Mouse (Mus musculus): ENCODE results near the gene Csf3.
"Not testable (repeated sequence)": the region's sequence is repeated elsewhere in the genome, so short reads cannot be mapped to it uniquely, and the experiment has no call there.

Gene Csf3

GRCm38 (mm10) chr11:98701213-98701670 is at the start of gene Csf3:
Csf3 (plus strand) TSS chr11:98701263.
- no peak for DNase-seq (ENCODE audit: low read depth, low spot score)

DNA sequence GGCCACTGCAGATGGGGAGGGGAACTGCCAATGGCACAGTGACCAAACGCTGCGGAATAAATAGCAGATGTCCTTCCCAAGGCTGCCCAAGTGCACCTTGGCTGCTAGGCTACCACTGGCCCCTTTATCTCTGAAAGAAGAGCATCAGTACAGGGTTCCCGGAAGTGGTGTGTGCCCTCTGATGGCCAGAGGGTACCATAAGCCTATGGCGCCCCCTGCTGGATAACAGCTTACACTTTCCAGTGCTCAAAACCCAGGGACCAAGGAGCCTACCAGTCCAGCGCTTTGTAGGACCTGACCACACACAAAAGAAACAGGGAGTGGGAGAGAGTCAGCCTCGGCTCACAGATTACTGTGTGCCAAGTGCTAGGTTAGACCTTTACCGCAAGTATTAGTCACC is 46.0 kb upstream of the Csf3 start:
- DNase-seq (ENCODE audit: low read depth, low spot score), result peak; percentile 40

DNA sequence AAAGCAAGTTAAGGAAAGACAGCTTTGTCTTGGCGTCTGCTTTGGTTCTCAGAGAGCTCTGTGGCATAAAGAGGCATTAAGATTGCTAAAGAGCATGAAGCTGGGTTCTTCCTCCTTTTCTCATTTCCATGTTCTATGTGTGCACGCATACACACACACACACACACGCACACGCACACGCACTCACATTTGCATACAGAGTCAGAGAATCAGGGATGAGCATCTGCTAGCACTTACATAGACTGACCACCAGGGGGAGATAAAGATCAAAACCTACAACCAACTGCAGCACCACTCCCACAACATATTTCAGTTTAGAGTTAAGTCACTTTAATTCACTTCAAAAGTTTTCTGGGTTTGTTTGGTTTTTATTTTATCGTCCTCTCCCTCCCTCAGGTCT is 40.5 kb upstream of the Csf3 start:
- DNase-seq (ENCODE audit: low read depth, low spot score), result peak; percentile 42

- no peak for DNase-seq (ENCODE audit: low read depth, low spot score)
Measured at GRCm38 (mm10) chr11:98664091-98664490, 37.0 kb upstream of the Csf3 start, which contains the start of gene Gsdma. Gsdma (plus strand) TSS chr11:98664351.

- DNase-seq (ENCODE audit: low read depth, low spot score), result no peak
Measured at GRCm38 (mm10) chr11:98668984-98669383, 32.1 kb upstream of the Csf3 start.

GRCm38 (mm10) chr11:98671284-98671815 is 29.7 kb upstream of the Csf3 start:
- DNase-seq (ENCODE audit: low read depth, low spot score), result no peak

DNA sequence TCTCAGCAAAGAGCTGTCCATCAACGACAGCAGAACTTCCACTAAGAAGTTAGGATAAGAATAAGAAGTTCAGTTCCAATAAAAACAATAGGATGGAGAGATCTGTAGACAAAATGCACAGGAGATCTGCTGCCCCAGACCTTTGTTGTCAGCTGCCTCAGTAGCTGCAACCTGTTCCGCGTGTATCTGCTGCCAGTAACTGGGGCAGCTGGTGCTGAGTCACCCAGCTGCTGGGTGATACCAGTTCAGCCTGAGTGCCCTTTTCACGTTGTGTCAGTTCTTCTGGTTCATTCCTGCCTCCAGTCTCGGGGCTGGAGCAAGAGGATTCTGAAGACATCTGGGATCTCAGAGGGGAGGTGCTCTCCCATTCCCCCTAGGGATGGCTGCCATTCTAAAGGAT is 29.2 kb upstream of the Csf3 start:
- no peak for DNase-seq (ENCODE audit: low read depth, low spot score)

DNA sequence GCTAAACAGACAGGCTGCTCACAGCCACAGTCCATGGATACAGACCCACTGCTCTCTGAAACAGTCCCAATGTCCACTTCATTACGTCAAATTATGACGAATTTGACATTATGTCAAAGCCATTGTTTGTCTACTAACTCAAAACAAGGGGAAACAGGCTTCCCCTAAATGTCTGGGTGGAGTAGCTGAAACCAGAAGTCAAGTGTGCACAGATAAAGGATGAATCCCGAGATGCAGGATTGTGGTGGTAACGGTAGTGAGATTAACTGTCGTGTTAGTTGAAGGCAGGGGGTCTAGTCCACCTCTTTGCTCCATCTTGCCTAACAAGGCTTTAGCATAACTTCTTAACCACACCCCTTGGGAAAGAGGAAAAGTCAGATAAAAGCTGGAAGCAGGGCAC is 28.6 kb upstream of the Csf3 start:
- DNase-seq (ENCODE audit: low read depth, low spot score), result no peak

DNA sequence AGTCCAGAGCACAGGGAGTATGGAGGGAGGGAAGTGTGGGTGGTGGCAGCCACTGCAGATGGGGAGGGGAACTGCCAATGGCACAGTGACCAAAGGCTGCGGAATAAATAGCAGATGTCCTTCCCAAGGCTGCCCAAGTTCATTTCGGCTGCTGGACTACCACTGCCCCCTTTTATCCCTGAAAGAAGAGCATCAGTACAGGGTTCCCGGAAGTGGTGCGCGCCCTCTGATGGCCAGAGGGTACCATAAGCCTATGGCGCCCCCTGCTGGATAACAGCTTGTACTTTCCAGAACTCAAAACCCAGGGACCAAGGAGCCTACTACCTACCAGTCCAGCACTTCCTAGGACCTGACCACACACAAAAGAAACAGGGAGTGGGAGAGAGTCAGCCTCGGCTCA is 27.9 kb upstream of the Csf3 start:
- peak; percentile 39 for DNase-seq (ENCODE audit: low read depth, low spot score)

GRCm38 (mm10) chr11:98675829-98676363 is 25.2 kb upstream of the Csf3 start:
- DNase-seq (ENCODE audit: low read depth, low spot score), result no peak

DNA sequence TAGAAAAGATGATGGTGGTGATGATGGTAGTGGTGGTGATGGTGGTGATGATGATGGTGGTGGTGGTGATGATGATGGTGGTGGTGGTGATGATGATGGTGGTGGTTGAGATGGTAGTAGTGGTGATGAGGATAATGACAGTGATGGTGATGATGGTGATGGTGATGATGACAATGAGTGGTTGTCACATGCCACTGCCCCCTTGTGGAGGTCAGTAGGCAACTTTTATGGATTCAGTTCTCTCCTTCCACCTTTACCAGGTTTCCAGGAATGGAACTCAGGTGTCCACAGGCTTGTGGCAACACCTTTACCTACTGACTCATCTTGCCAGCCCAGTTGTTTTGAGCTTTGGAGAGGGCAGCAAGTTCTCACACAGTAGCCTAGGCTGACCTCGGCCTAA is 21.0 kb upstream of the Csf3 start:
- no peak for DNase-seq (ENCODE audit: low read depth, low spot score)

GRCm38 (mm10) chr11:98680595-98680994 is 20.5 kb upstream of the Csf3 start:
- DNase-seq (ENCODE audit: low read depth, low spot score), result not testable (repeated sequence)

DNA sequence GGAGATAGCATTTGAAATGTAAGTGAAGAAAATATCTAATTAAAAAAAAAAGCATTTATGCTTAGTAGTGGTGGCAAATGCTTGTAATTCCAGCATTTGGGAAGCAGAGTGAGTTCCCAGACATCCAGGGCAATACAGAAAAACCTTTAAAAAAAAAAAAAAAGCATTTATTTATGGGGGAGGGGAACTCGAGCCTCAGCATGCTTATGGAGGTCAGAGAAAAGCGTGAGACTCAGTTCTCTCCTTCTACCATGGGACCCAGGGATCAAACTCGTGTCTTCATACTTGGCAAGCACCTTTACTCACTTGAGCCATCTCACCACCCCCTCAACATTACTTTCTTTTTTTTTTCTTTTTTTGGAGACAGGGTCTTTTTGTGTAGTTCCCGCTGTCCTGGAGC is 19.9 kb upstream of the Csf3 start:
- DNase-seq (ENCODE audit: low read depth, low spot score), result no peak

DNA sequence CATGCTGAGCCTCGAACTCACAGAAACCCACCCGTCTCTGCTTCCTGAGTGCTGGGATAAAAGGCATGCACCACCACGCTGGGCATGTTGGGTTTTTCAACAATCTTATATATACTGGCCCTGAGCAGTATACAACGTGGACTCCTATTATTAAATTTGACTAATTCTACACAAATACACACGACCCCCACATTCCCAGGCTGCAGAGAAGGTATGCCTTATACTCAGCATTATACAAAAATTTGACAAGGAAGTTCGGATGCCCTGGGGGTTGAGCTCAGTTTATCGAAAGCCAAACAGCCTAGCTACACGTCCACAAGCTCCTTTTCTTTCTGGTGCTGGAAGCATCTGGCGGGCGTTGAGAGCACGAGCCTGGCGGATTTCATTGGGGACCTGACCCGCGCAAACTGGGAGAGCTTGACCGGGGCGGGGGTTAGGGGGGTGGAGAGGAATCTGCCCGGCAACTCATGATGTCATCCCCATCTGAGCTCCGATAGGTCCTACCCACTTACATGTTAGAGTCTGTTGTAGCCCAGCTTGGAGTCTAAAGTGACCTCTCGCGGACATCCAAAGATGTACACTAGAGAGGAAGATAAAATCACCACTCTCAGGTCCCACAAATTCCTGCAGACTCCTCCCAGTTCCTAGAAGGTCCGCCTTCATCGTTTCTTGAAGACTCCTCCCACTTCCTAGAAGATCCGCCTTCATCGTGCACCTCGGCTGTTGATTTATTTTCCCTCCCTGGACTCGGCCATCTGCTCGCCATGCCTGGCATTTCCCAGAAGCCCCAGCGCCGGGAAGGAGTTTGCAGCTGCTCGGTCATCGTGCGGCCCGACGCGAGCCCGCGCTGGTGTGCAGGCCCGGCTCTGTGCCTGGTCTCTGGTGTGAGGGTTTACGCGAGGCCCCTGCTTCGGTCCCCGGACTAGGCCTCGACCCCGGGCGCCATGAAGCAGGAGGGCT is 19.0 kb upstream of the Csf3 start, which contains the start of gene Psmd3:
TSS of gene Psmd3 (plus strand) at position 769 of the 960 bp plus-strand sequence.
- peak; percentile 97 for DNase-seq (ENCODE audit: low read depth, low spot score)

DNA sequence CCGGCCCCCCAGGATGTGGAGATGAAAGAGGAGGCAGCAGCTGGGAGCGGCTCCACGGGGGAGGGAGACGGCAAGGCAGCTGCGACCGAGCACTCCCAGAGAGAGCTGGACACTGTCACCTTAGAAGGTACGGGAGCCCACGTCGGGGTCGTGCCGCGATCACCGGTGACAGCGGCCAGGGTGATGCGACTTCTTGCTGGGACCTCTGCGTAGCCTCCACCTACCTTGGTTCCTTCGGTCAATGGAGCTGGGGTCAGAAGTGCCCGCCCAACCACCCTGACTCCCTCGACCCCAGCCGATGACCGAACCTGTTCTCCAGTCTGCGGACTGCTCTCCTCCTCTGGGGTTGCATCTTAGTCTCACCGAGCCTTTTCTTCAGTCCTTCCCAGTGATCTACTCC is 18.3 kb upstream of the Csf3 start:
- no peak for DNase-seq (ENCODE audit: low read depth, low spot score)

DNA sequence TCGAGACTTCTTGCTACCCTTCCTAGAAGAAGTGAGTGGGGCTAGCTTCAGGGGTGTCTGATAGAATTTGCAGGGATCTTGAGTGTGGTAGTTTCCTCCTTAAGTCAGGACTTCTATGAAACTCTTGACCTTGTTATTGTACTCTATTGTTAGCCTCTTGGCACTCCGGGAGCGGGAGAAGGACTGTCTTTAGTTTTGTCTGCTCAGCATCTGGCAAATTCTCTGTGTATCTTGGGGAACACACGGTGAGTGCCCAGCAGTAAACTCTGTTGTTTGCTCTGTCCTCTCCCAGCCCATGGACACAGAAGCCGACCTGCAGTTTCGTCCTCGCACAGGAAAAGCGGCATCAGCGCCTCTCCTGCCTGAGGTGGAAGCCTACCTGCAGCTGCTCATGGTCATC is 15.4 kb upstream of the Csf3 start:
- DNase-seq (ENCODE audit: low read depth, low spot score), result no peak

- DNase-seq (ENCODE audit: low read depth, low spot score), result no peak
Measured at GRCm38 (mm10) chr11:98686976-98687375, 14.1 kb upstream of the Csf3 start.

GRCm38 (mm10) chr11:98688009-98688408 is 13.1 kb upstream of the Csf3 start:
- no peak for DNase-seq (ENCODE audit: low read depth, low spot score)

DNA sequence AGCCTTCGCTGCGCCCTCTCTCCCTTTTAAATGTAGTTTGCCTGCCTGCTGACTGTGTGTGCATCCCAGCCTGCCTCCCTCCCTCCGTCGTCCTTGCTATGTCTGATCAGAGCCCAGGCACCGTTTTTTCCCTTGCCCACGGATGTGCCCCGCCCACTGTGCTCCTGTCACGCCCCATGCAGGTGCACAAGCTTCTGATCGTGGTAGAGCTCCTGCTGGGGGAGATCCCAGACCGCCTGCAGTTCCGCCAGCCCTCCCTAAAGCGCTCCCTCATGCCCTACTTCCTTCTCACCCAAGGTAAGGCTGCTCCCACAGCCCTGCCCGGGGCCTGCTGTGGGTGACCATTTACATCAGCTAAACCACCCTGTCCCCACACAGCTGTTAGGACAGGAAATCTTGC is 7.9 kb upstream of the Csf3 start:
- no peak for DNase-seq (ENCODE audit: low read depth, low spot score)

DNA sequence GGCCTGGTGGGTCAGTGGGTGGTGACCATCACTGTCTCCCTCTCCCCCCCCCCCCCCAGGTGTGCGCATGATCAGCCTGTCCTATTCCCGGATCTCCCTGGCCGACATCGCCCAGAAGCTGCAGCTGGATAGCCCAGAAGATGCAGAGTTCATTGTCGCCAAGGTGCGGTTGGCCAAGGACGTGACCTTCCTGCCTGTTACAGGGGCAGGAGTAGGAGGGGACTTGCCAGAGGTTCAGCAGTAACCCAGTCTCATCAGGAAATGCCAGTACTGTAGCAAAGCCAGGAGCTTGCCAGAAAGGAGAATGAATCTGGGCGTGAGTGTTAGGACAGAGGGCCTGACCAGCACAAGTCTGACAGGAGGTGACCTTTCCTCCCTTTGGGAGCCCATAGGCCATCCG is 7.3 kb upstream of the Csf3 start:
- DNase-seq (ENCODE audit: low read depth, low spot score), result no peak

GRCm38 (mm10) chr11:98694301-98694700 is 6.8 kb upstream of the Csf3 start:
- peak; percentile 28 for DNase-seq (ENCODE audit: low read depth, low spot score)

- DNase-seq (ENCODE audit: low read depth, low spot score), result no peak
Measured at GRCm38 (mm10) chr11:98695408-98695807, 5.7 kb upstream of the Csf3 start.
